Mouse (Mus musculus) ES-Bruce4 (cell line): ENCODE results near the gene Pnpla8. TPM values are rescaled to one million over a fixed set of nuclear protein-coding genes. Genes with fewer than 3 reads are reported as not detected.

Experiments
- H3K27ac ChIP-seq: 2 replicates; pipeline ENCODE4 v1.5.1; 2012; ENCODE audit warnings: low read length, inconsistent platforms; ENCODE audit not compliant: insufficient read depth
- H3K27me3 ChIP-seq: 2 replicates; pipeline ENCODE4 v1.6.1; 2012; ENCODE audit warnings: mild to moderate bottlenecking, low read length, inconsistent platforms; ENCODE audit not compliant: control insufficient read depth, poor library complexity, insufficient read depth, severe bottlenecking
- H3K36me3 ChIP-seq: 2 replicates; pipeline ENCODE4 v1.6.1; 2012; ENCODE audit warnings: inconsistent platforms, mild to moderate bottlenecking, low read length, moderate library complexity; ENCODE audit not compliant: control insufficient read depth, poor library complexity, insufficient read depth, severe bottlenecking
- H3K4me1 ChIP-seq: one replicate; pipeline ENCODE4 v1.8.1; 2011; ENCODE audit warnings: low read length; ENCODE audit not compliant: control insufficient read depth, insufficient read depth
- H3K4me3 ChIP-seq: 2 replicates; pipeline ENCODE4 v1.5.1; 2011; ENCODE audit warnings: low read depth, mild to moderate bottlenecking, low read length
- H3K9ac ChIP-seq: 2 replicates; pipeline ENCODE4 v1.6.1; 2012; ENCODE audit warnings: low read depth, mild to moderate bottlenecking, inconsistent platforms; ENCODE audit not compliant: poor library complexity, severe bottlenecking
- H3K9me3 ChIP-seq: replicated peaks from 2 replicates; pipeline ENCODE4 v1.6.1; 2012; ENCODE audit warnings: mild to moderate bottlenecking, low read length, inconsistent platforms; ENCODE audit not compliant: control insufficient read depth, poor library complexity, insufficient read depth, severe bottlenecking
- CTCF ChIP-seq: IDR thresholded peaks from one replicate; pipeline ENCODE4 v1.8.1; 2011; ENCODE audit warnings: low read depth, low read length
- EP300 ChIP-seq: IDR thresholded peaks from 2 replicates; pipeline ENCODE4 v1.6.1; 2011; ENCODE audit warnings: low read depth, low read length; ENCODE audit not compliant: insufficient read depth
- POLR2A ChIP-seq: IDR thresholded peaks from one replicate; pipeline ENCODE4 v1.8.1; 2011; ENCODE audit warnings: low read length; ENCODE audit not compliant: insufficient read depth
- polyA plus RNA-seq: library from polyadenylated mRNA; stranded (reverse); fragments of >200 nt; gene quantifications from 2 replicates; pipeline ENCODE4 v1.2.4, GENCODE M21; 2011; ENCODE audit warnings: low read depth; ENCODE audit not compliant: missing spikeins, insufficient read depth, insufficient read length

Gene Pnpla8
- polyA plus RNA-seq, 1 experiment = 69.5 TPM

DNA sequence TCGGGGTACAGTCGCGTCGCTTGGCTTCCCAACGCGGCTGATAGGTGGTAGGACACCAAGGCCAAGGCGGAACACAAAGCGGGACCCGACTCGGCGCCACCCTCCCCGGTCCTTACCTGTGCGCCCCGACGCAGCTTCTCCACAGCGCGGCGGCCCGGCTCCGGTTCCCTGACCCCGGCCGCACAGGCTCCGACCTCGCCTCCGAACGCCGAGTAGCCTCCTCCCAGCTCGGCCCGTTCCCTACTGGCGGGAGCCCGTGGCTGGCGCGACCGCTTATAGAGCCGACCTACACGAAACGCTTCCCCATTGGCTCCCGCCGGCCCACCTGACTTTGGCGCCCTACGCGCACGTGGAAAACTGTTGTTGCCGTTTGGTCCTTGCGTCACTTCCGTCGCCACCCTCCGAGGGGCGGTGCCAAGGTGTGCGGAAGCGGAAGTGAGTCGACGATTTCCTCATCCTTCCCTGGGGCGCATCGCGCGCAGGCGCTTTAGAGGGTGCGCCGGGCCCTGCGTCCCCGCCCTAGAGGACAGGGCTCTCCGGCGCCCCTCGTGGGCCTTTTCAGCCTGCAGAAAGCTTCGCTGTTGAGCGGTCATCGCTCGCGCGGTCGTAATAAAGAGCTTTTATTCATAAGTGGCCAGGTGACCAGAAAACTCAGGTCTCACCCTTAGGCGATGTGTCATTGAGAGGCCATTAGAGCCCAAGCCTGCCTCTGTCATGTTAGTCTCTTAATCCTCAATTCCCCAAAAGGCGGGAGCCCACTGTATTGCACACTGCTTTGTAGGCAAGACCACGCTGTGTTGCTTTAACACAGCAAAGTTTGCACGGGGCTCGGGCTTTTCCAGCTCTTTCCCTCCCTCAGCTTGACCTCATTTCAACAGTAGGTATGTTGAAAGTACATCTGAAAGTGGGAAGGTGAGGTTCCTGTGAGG is 11.1 kb upstream of the Pnpla8 start, which contains the start of gene Dnajb9:
Gene Dnajb9 (minus strand): TSS at position 503 of the 929 bp plus-strand sequence.
- Histone ChIP-seq H3K9me3 (no peaks in the 10 kb centered on the region), H3K4me1 (no peaks in the 10 kb centered on the region), H3K36me3 (peaks cover 8% of the 10 kb centered on the region), H3K27ac (0 out of 2 replicates have a peak within 1 kb of the TSS, but pooled peaks have one; percentile 10), H3K9ac (peak within 1 kb of the TSS; percentile 89), H3K4me3 (peak within 1 kb of the TSS; percentile 84), H3K27me3 (no peaks in the 10 kb centered on the region)
- peak; percentile 88 for TF ChIP-seq POLR2A
- peak; percentile 21; the same call in 1 of the 2 replicates for TF ChIP-seq EP300
- peak; percentile 41 for TF ChIP-seq CTCF

DNA sequence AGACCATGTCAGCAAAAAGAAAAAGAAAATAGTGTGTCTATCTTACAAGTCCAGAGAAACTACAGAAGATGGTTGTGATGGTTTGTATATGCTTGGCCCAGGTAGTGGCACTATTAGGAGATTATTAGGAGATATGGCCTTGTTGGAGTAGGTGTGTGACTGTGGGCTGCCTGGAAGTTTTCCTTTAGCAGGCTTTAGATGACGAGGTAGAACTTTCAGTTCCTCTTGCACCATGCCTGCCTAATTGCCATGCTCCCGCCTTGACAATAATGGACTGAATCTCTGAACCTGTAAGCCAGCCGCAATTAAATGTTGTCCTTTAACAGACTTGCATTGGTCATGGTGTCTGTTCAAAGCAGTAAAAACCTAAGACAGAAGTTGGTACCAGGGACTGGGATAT is 9.6 kb upstream of the Pnpla8 start:
- TF ChIP-seq POLR2A (no peak), EP300 (no peak), CTCF (no peak)
- no peaks in the 10 kb centered on the region for H3K27me3 ChIP-seq
- H3K9me3 ChIP-seq = no peaks in the 10 kb centered on the region
- H3K27ac ChIP-seq = no peak overlapping the region
- no peaks in the 10 kb centered on the region for H3K4me1 ChIP-seq
- peaks cover under 1% of the 10 kb centered on the region; the same call in 1 of the 2 replicates for H3K36me3 ChIP-seq
- no peak overlapping the region for H3K4me3 ChIP-seq
- H3K9ac ChIP-seq = no peak overlapping the region

DNA sequence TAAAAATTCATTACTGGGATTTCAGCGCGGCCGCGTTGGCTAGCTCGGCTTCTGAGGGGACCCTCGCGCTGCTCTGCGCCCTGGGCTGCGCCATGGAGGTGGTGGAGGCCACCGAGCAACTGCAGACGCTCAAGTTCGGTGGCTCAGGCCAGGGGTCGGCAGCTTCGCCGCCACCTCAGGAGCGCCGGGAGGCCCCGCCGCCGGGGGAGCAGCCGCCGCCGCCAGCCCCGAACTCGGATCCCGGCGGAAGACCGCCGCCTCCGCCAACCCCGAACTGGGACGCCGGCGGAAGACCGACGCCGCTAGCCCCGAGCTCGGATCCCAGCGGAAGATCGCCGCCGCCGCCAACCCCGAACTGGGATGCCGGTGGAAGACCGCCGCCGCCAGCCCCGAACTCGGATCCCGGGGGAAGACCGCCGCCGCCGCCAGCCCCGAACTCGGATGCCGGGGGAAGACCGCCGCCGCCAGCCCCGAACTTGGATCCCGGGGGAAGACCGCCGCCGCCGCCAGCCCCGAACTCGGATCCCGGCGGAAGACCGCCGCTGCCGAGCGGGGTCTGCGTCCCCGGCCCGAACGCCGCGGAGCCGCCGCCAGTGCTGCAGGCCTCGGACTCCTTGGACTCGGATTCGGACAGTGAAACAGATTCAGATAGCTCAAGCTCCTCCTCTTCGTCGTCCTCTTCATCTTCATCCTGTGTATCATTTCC is 634 bp downstream of the Pnpla8 start:
- H3K9me3 ChIP-seq = no peaks in the 10 kb centered on the region
- H3K36me3 ChIP-seq = no peaks in the 10 kb centered on the region
- peak overlapping the region; percentile 99 for H3K9ac ChIP-seq
- no peak overlapping the region for H3K27ac ChIP-seq
- peaks cover 5% of the 10 kb centered on the region for H3K27me3 ChIP-seq
- H3K4me3 ChIP-seq = peak overlapping the region; percentile 72
- H3K4me1 ChIP-seq = no peaks in the 10 kb centered on the region
- no peak for TF ChIP-seq POLR2A
- TF ChIP-seq EP300 = no peak
- TF ChIP-seq CTCF = no peak

DNA sequence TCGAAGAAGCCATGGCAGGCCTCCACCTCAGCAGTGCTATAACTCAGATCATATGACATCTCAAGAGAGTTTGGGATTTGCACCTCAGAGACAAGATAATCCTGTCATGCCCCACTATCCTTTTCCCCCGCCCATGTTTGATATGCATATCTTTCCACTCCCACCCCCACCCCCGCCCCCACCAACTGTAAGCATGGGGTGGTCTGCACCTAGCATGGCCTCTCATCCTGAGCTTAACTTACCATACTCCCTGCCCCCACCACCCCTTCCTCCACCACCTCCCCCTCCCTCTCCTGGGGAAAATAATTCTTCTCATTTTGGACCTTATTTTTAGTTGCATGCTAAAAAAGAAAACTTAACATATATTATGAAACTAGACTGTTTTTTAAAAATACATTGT is 1.9 kb downstream of the Pnpla8 start:
- Histone ChIP-seq H3K4me1 (no peaks in the 10 kb centered on the region), H3K36me3 (no peaks in the 10 kb centered on the region), H3K27ac (no peak overlapping the region), H3K4me3 (no peak overlapping the region), H3K27me3 (peaks cover 5% of the 10 kb centered on the region), H3K9ac (no peak overlapping the region), H3K9me3 (no peaks in the 10 kb centered on the region)
- no peak for TF ChIP-seq CTCF
- no peak for TF ChIP-seq POLR2A
- no peak for TF ChIP-seq EP300

DNA sequence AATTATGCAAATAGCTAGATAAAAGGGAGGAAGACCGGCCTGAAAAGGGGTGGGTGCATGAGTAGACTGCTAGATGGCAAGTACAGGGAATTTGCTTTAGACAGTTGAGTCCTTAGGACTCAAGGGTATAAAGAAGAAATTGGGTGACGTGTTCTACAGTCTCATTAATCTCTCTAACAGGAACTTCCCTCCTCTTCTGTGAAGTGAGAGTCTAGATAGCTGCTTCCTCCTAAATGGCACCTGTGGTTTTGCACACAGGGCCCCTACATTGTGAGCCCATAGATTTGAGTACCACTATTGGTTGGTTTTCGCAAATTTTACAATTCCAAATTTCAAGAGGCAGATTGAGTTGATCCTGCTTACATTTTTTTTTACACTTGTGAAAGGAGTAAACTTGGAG is 3.5 kb downstream of the Pnpla8 start:
- Histone ChIP-seq H3K4me3 (no peak overlapping the region), H3K27me3 (peaks cover 5% of the 10 kb centered on the region)
- no peak for TF ChIP-seq POLR2A
- TF ChIP-seq CTCF = no peak
- TF ChIP-seq EP300 = no peak

DNA sequence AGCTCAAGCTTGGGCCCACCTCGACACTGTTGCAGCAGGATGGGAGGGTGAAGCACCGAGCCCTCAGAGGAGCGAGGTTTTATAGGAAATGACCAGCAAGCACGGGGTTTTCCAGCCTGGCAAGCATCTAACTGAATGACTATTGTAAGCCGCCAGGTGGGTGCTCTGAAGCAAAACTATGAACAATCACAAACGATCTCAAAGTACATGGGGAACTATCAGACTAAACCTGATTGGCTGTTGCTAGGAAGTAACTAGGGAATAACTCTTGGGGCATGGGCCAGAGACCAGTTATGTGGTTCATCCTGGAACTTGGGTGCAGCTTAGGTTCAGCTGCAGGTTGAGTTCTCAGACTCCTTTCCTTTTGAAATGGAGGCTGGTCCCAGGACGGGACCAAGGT is 19.9 kb downstream of the Pnpla8 start:
- TF ChIP-seq EP300 (no peak), CTCF (no peak), POLR2A (no peak)
- H3K27ac ChIP-seq = no peak overlapping the region
- no peak overlapping the region for H3K9ac ChIP-seq
- H3K27me3 ChIP-seq = no peaks in the 10 kb centered on the region
- no peaks in the 10 kb centered on the region for H3K4me1 ChIP-seq
- no peaks in the 10 kb centered on the region for H3K36me3 ChIP-seq
- H3K9me3 ChIP-seq = no peaks in the 10 kb centered on the region
- H3K4me3 ChIP-seq = no peak overlapping the region

More for the DNA sequence above, 3.5 kb downstream of the Pnpla8 start:
- H3K9me3 ChIP-seq = no peaks in the 10 kb centered on the region
- no peaks in the 10 kb centered on the region for H3K4me1 ChIP-seq
- H3K9ac ChIP-seq = no peak overlapping the region
- H3K36me3 ChIP-seq = no peaks in the 10 kb centered on the region
- no peak overlapping the region for H3K27ac ChIP-seq
